Mouse (Mus musculus): Measurements from ENCODE around the gene Ppm1j. TPM values are rescaled to one million over a fixed set of nuclear protein-coding genes. Genes with fewer than 3 reads are reported as not detected.

Ppm1j gene
- 25.7 and 49.6 TPM in 2 replicates for total RNA-seq (2012; rRNA removed)

DNA sequence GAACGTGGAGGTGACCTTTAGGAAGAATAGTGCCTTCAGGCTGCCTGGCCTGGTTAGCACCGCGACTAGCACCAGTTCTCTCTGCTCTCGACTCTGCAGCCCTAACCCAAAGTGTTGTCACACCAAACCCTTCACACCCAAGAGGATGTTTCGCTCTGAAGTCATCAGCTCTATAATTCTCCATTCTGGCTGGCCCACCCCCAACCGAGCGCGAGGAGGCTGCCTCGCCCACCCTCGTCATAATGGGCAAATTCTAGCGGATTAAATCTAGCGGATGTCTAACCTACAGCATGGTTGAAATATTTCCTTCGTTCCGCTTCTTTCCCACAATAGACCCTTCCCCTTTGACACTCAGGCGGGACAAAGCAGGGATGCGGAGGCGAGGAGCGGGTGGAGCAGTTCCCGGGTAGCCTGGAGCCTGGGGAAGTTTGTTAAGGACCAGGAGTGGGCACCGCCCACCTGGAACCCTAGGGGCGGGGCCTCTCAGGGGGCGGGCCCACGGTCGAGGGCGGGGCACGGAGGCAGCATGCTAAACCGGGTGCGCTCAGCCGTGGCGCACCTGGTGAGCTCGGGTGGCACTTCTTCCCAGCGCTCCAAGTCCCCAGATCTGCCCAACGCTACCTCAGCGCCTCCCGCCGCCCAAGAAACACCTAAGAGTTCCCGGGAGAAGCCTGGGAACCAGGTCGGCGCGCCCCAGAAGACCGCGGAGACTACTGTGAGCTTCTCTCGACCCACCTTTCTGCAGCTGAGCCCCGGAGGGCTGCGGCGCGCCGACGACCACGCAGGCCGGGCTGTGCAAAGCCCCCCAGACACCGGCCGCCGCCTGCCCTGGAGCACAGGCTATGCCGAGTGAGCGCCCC lies at the start of gene Ppm1j:
Gene Ppm1j, plus strand, starts transcription at position 496 of the 860 bp plus-strand sequence.
- no peaks in the 10 kb centered on the region for H3K9me3 ChIP-seq (ENCODE audit: control insufficient read depth, insufficient read depth, low read depth, low read length)
- H3K36me3 ChIP-seq (ENCODE audit: control insufficient read depth, insufficient read depth, low read length, poor library complexity, severe bottlenecking): peaks cover 5% of the 10 kb centered on the region
- H3K27ac ChIP-seq (ENCODE audit: insufficient read depth, low read depth, low read length, poor library complexity, severe bottlenecking): peak within 1 kb of the TSS; percentile 14; the same call in 1 of the 2 replicates
- TF ChIP-seq HCFC1 (IDR thresholded peaks at IDR 0.05; ENCODE audit: borderline replicate concordance, insufficient read depth, low read length): no peak
- no peak for TF ChIP-seq MAFK (IDR thresholded peaks at IDR 0.05; ENCODE audit: insufficient read depth, low read depth, low read length)
- no peak for TF ChIP-seq ZC3H11A (IDR thresholded peaks at IDR 0.05; ENCODE audit: borderline replicate concordance, low read depth, low read length)
- no peak for TF ChIP-seq CHD2 (IDR thresholded peaks at IDR 0.05; ENCODE audit: low read depth, low read length)
- TF ChIP-seq ZNF384 (IDR thresholded peaks at IDR 0.05; ENCODE audit: low read depth, low read length): no peak
- H3K9ac ChIP-seq (ENCODE audit: insufficient read depth, low read depth, low read length, poor library complexity, severe bottlenecking): peak within 1 kb of the TSS; percentile 84
- H3K4me1 ChIP-seq (ENCODE audit: control insufficient read depth in 2 of 2, insufficient read depth in 2 of 2, low read length in 2 of 2, poor library complexity in 1 of 2): peaks cover 5 to 27% of the 10 kb centered on the region in 2 experiments; a peak in 3 of 4 replicates
- DNase-seq (ENCODE audit: low read depth, low spot score): peak; percentile 83
- in situ Hi-C loops (cut with MboI; ENCODE audit: low sequenced_read_pairs in 2 of 2, unreplicated experiment in 2 of 2): no loop called here
- H3K4me3 ChIP-seq (ENCODE audit: insufficient read depth in 1 of 2, low read depth in 1 of 2, low read length in 2 of 2, poor library complexity in 1 of 2, severe bottlenecking in 1 of 2): peak within 1 kb of the TSS; percentile 92 to 93

DNA sequence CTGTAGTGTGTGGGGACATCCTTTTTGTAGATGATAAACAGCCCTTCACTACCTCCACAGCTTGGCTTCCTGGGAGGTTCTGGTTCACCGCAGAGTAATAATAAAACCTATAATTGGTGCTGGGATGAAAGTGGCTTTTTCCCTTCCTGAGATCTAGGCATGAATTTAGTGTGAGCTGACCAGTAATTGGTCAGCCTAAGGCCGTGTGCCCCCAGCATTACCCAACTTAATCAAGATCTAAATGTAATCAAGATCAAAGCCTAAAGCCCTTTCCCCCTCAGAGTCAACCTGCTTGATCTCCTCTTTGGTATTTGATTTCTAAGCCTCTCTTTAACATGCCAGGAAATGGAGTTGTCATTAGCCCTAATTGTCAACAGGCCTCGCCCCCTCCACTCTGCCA lies 47.9 kb upstream of the Ppm1j start:
- H3K4me3 ChIP-seq (ENCODE audit: insufficient read depth in 1 of 2, low read depth in 1 of 2, low read length in 2 of 2, poor library complexity in 1 of 2, severe bottlenecking in 1 of 2): no peak overlapping the region
- H3K27ac ChIP-seq (ENCODE audit: insufficient read depth, low read depth, low read length, poor library complexity, severe bottlenecking): no peak overlapping the region
- in situ Hi-C loops (cut with MboI; ENCODE audit: low sequenced_read_pairs in 2 of 2, unreplicated experiment in 2 of 2): no loop called here
- H3K9ac ChIP-seq (ENCODE audit: insufficient read depth, low read depth, low read length, poor library complexity, severe bottlenecking): no peak overlapping the region
- no peaks in the 10 kb centered on the region for H3K36me3 ChIP-seq (ENCODE audit: control insufficient read depth, insufficient read depth, low read length, poor library complexity, severe bottlenecking)
- H3K4me1 ChIP-seq (ENCODE audit: control insufficient read depth in 2 of 2, insufficient read depth in 2 of 2, low read length in 2 of 2, poor library complexity in 1 of 2): 0 out of 4 replicates have a peak, but pooled peaks cover 0 to 4% of the 10 kb centered on the region in 2 experiments
- DNase-seq (ENCODE audit: low read depth, low spot score): no peak
- no peaks in the 10 kb centered on the region for H3K9me3 ChIP-seq (ENCODE audit: control insufficient read depth, insufficient read depth, low read depth, low read length)
- no peak for TF ChIP-seq CHD2 (IDR thresholded peaks at IDR 0.05; ENCODE audit: low read depth, low read length)
- no peak for TF ChIP-seq HCFC1 (IDR thresholded peaks at IDR 0.05; ENCODE audit: borderline replicate concordance, insufficient read depth, low read length)
- no peak for TF ChIP-seq ZC3H11A (IDR thresholded peaks at IDR 0.05; ENCODE audit: borderline replicate concordance, low read depth, low read length)
- TF ChIP-seq ZNF384 (IDR thresholded peaks at IDR 0.05; ENCODE audit: low read depth, low read length): no peak
- TF ChIP-seq MAFK (IDR thresholded peaks at IDR 0.05; ENCODE audit: insufficient read depth, low read depth, low read length): no peak

DNA sequence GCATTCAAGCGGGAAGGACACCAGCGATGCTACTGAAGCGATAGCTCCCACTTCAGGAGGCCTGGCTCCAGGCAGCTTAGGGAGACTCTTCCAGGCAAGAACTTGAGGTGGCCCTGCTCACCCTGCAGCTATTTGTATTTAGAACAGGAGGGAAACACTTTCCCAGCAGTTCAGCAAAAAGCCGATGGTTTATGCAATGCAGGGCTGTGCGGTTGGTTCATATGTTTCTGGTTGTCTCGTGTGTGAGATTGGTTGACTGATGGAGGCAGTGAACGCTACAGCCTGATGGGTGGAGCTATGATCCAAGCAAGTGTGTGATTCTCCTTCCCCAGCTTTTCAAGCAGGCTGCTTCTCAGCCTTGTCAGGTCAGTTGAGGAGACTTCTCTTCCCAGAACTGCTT lies 46.2 kb upstream of the Ppm1j start:
- no peak for DNase-seq (ENCODE audit: low read depth, low spot score)
- no peak overlapping the region for H3K9ac ChIP-seq (ENCODE audit: insufficient read depth, low read depth, low read length, poor library complexity, severe bottlenecking)
- H3K9me3 ChIP-seq (ENCODE audit: control insufficient read depth, insufficient read depth, low read depth, low read length): no peaks in the 10 kb centered on the region
- TF ChIP-seq ZC3H11A (IDR thresholded peaks at IDR 0.05; ENCODE audit: borderline replicate concordance, low read depth, low read length) (no peak), CHD2 (IDR thresholded peaks at IDR 0.05; ENCODE audit: low read depth, low read length) (no peak), HCFC1 (IDR thresholded peaks at IDR 0.05; ENCODE audit: borderline replicate concordance, insufficient read depth, low read length) (no peak), ZNF384 (IDR thresholded peaks at IDR 0.05; ENCODE audit: low read depth, low read length) (no peak), MAFK (IDR thresholded peaks at IDR 0.05; ENCODE audit: insufficient read depth, low read depth, low read length) (no peak)
- H3K36me3 ChIP-seq (ENCODE audit: control insufficient read depth, insufficient read depth, low read length, poor library complexity, severe bottlenecking): no peaks in the 10 kb centered on the region
- H3K4me1 ChIP-seq (ENCODE audit: control insufficient read depth in 2 of 2, insufficient read depth in 2 of 2, low read length in 2 of 2, poor library complexity in 1 of 2): 0 out of 4 replicates have a peak, but pooled peaks cover 0 to 4% of the 10 kb centered on the region in 2 experiments
- no peak overlapping the region for H3K4me3 ChIP-seq (ENCODE audit: insufficient read depth in 1 of 2, low read depth in 1 of 2, low read length in 2 of 2, poor library complexity in 1 of 2, severe bottlenecking in 1 of 2)
- in situ Hi-C loops (cut with MboI; ENCODE audit: low sequenced_read_pairs in 2 of 2, unreplicated experiment in 2 of 2): no loop called here
- no peak overlapping the region for H3K27ac ChIP-seq (ENCODE audit: insufficient read depth, low read depth, low read length, poor library complexity, severe bottlenecking)

DNA sequence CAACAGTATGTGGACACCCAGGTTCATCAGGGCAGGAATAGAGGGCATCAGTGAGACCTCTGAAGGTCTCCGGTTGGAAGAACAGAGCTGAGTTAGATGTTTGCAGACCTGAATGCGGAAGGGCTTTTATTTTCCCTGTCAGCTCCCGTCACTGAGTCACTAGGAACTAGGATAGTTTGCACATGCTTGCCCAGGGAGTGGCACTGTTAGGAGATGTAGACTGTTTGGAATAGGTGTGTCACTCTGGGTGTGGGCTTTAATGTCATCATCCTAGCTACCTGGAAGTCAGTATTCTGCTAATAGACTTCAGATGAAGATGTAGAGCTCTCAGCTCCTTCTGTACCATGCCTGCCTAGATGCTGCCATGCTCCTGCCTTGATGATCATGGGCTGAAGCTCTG lies 38.9 kb upstream of the Ppm1j start:
- Histone ChIP-seq H3K4me3 (ENCODE audit: insufficient read depth in 1 of 2, low read depth in 1 of 2, low read length in 2 of 2, poor library complexity in 1 of 2, severe bottlenecking in 1 of 2) (no peak overlapping the region), H3K36me3 (ENCODE audit: control insufficient read depth, insufficient read depth, low read length, poor library complexity, severe bottlenecking) (no peaks in the 10 kb centered on the region), H3K9ac (ENCODE audit: insufficient read depth, low read depth, low read length, poor library complexity, severe bottlenecking) (no peak overlapping the region), H3K27ac (ENCODE audit: insufficient read depth, low read depth, low read length, poor library complexity, severe bottlenecking) (no peak overlapping the region), H3K9me3 (ENCODE audit: control insufficient read depth, insufficient read depth, low read depth, low read length) (no peaks in the 10 kb centered on the region), H3K4me1 (ENCODE audit: control insufficient read depth in 2 of 2, insufficient read depth in 2 of 2, low read length in 2 of 2, poor library complexity in 1 of 2) (no peaks in the 10 kb centered on the region)
- in situ Hi-C loops (cut with MboI; ENCODE audit: low sequenced_read_pairs in 2 of 2, unreplicated experiment in 2 of 2): no loop called here
- DNase-seq (ENCODE audit: low read depth, low spot score): no peak
- TF ChIP-seq ZNF384 (IDR thresholded peaks at IDR 0.05; ENCODE audit: low read depth, low read length) (no peak), HCFC1 (IDR thresholded peaks at IDR 0.05; ENCODE audit: borderline replicate concordance, insufficient read depth, low read length) (no peak), CHD2 (IDR thresholded peaks at IDR 0.05; ENCODE audit: low read depth, low read length) (no peak), ZC3H11A (IDR thresholded peaks at IDR 0.05; ENCODE audit: borderline replicate concordance, low read depth, low read length) (no peak), MAFK (IDR thresholded peaks at IDR 0.05; ENCODE audit: insufficient read depth, low read depth, low read length) (no peak)
